In genomic region chr6:125008060-125008459, GRCm38 (mm10) we compare ENCODE assay signal across 9 mouse cellular contexts. TPM values are rescaled to one million over a fixed set of nuclear protein-coding genes. Genes with fewer than 3 reads are reported as not detected.
DNase-seq lines count a peak whose midpoint lies in the region; ATAC-seq and TF ChIP-seq lines count a peak whose summit lies in the region.
"Had no signal": no experiment of that assay in that cellular context is flagged by ENCODE, and none has a peak within 500 bp of the region (broad histone marks: within the 10 kb centered on the region; RNA-seq: fewer than 3 reads in every experiment).

No protein-coding gene starts in this region.

- H3K79me2 ChIP-seq in CH12.LX (replicated peaks; ENCODE audit: control insufficient read depth, extremely low read depth, insufficient read depth, poor library complexity, severe bottlenecking), result peaks cover 28% of the 10 kb centered on the region

- 36% methylated on average over 13 of the region's 13 CpGs for WGBS in heart, embryonic 11.5 days (ENCODE audit: insufficient replicate concordance)
- 47% methylated on average over 13 of the region's 13 CpGs for WGBS in forebrain, embryonic 14.5 days
- WGBS in liver, embryonic 15.5 days (ENCODE audit: insufficient replicate concordance), result 39% methylated on average over 13 of the region's 13 CpGs

- H3K4me1 ChIP-seq in heart, embryonic 11.5 days (ENCODE audit: control insufficient read depth, insufficient read depth, low read length), result peaks cover 14% of the 10 kb centered on the region
- peaks cover 0 to 45% of the 10 kb centered on the region in 2 experiments; a peak in 2 of 4 replicates for H3K4me1 ChIP-seq in CH12.LX (ENCODE audit: control insufficient read depth in 1 of 2, insufficient read depth in 2 of 2)
- peaks cover 21% of the 10 kb centered on the region for H3K4me1 ChIP-seq in forebrain, embryonic 14.5 days (ENCODE audit: control insufficient read depth, insufficient read depth, low read length)
- peaks cover 40% of the 10 kb centered on the region for H3K4me1 ChIP-seq in liver, embryonic 15.5 days (replicated peaks)

- dilution Hi-C loops in CH12.LX (cut with MboI; ENCODE audit: extremely low pct_ligation_motif_present, extremely low pct_unique_long_range_greater_than_20kb, low sequenced_read_pairs), result no loop called here

- peak overlapping the region; percentile 82 for H3K4me3 ChIP-seq in heart, embryonic 11.5 days (ENCODE audit: low read depth, low read length)
- peak overlapping the region; percentile 73 to 94 (median 79) for H3K4me3 ChIP-seq in CH12.LX (replicated peaks in 1 of 3; ENCODE audit: low read depth in 2 of 3, low read length in 2 of 3, poor library complexity in 1 of 3)
- peak overlapping the region; percentile 78 for H3K4me3 ChIP-seq in forebrain, embryonic 14.5 days (ENCODE audit: low read depth, low read length)
- H3K4me3 ChIP-seq in liver, embryonic 15.5 days (replicated peaks), result peak overlapping the region; percentile 97

- H3K27me3 ChIP-seq in heart, embryonic 11.5 days (ENCODE audit: control insufficient read depth, insufficient read depth, low read length), result no peaks in the 10 kb centered on the region; the same call in 1 of the 2 replicates
- peaks cover 1% of the 10 kb centered on the region for H3K27me3 ChIP-seq in CH12.LX (replicated peaks)
- H3K27me3 ChIP-seq in forebrain, embryonic 14.5 days (replicated peaks; ENCODE audit: control insufficient read depth, insufficient read depth, low read length), result no peaks in the 10 kb centered on the region
- H3K27me3 ChIP-seq in liver, embryonic 15.5 days, result peaks cover 18% of the 10 kb centered on the region
- H3K27me3 ChIP-seq: Patski had no signal

- H3K9ac ChIP-seq in heart, embryonic 11.5 days (ENCODE audit: low read depth, low read length), result peak overlapping the region; percentile 77
- peak overlapping the region; percentile 72 for H3K9ac ChIP-seq in CH12.LX (ENCODE audit: insufficient read depth, low read depth)
- peak overlapping the region; percentile 87 for H3K9ac ChIP-seq in forebrain, embryonic 14.5 days (ENCODE audit: low read length)
- peak overlapping the region; percentile 95 for H3K9ac ChIP-seq in liver, embryonic 15.5 days

- peak overlapping the region; percentile 99; the same call in 1 of the 2 replicates for H3K27ac ChIP-seq in heart, embryonic 11.5 days (ENCODE audit: low read depth, low read length)
- H3K27ac ChIP-seq in CH12.LX (ENCODE audit: insufficient read depth, low read depth), result no peak overlapping the region
- peak overlapping the region; percentile 98 for H3K27ac ChIP-seq in forebrain, embryonic 14.5 days (ENCODE audit: low read depth, low read length)
- H3K27ac ChIP-seq in liver, embryonic 15.5 days (replicated peaks), result peak overlapping the region; percentile 96; the same call in 1 of the 2 replicates

- in situ Hi-C loops in CH12.LX (cut with MboI; ENCODE audit: low pct_ligation_motif_present, low pct_unique_long_range_greater_than_20kb, low sequenced_read_pairs), result no loop called here

- TF ChIP-seq POLR2A in CH12.LX (IDR thresholded peaks at IDR 0.05; ENCODE audit: low read depth, low read length), result no peak

- intact Hi-C loops in left cerebral cortex, postnatal 10 days (cut with DNase I), result no loop called here

- H3K9me3 ChIP-seq in heart, embryonic 11.5 days (replicated peaks; ENCODE audit: control insufficient read depth, low read length), result no peaks in the 10 kb centered on the region
- no peaks in the 10 kb centered on the region for H3K9me3 ChIP-seq in CH12.LX (replicated peaks; ENCODE audit: low read length)
- H3K9me3 ChIP-seq in forebrain, embryonic 14.5 days (replicated peaks; ENCODE audit: control insufficient read depth, low read length), result no peaks in the 10 kb centered on the region
- H3K9me3 ChIP-seq in liver, embryonic 15.5 days (replicated peaks), result no peaks in the 10 kb centered on the region

- no peak for TF ChIP-seq RAD21 in CH12.LX (IDR thresholded peaks at IDR 0.05; ENCODE audit: low read depth, low read length)

- no peak for TF ChIP-seq CTCF in CH12.LX (conservative IDR thresholded peaks at IDR 0.05 in 1 of 2, IDR thresholded peaks at IDR 0.05 in 1 of 2; ENCODE audit: low read depth in 2 of 2, low read length in 2 of 2)

- no peak for TF ChIP-seq EP300 in CH12.LX (IDR thresholded peaks at IDR 0.05; ENCODE audit: low read length)

- peaks cover 7% of the 10 kb centered on the region; the same call in 1 of the 2 replicates for H3K36me3 ChIP-seq in heart, embryonic 11.5 days (ENCODE audit: control insufficient read depth, insufficient read depth, low read length)
- peaks cover 15 to 22% of the 10 kb centered on the region in 2 experiments for H3K36me3 ChIP-seq in CH12.LX (replicated peaks in 1 of 2; ENCODE audit: control insufficient read depth in 1 of 2, insufficient read depth in 1 of 2, low read length in 1 of 2)
- H3K36me3 ChIP-seq in forebrain, embryonic 14.5 days (ENCODE audit: control insufficient read depth, insufficient read depth, low read length), result peaks cover 20% of the 10 kb centered on the region
- peaks cover 22% of the 10 kb centered on the region for H3K36me3 ChIP-seq in liver, embryonic 15.5 days (replicated peaks)

- DNase-seq in heart, postnatal 4 days, result no peak
- peak; percentile 35 for DNase-seq in CH12.LX (ENCODE audit: extremely low read depth)
- DNase-seq in forebrain, embryonic 14.5 days (ENCODE audit: low spot score), result no peak
- DNase-seq in ovary, postnatal 14 days (ENCODE audit: low spot score), result no peak
- no peak for DNase-seq in left cerebral cortex, postnatal 10 days (ENCODE audit: extremely low spot score in 1 of 2, low spot score in 2 of 2)

- peak overlapping the region; percentile 82 for H3K4me2 ChIP-seq in heart, embryonic 11.5 days
- peak overlapping the region; percentile 71 for H3K4me2 ChIP-seq in CH12.LX (ENCODE audit: insufficient read depth, low read depth, poor library complexity, severe bottlenecking)
- H3K4me2 ChIP-seq in forebrain, embryonic 14.5 days (ENCODE audit: low read length), result peak overlapping the region; percentile 58
- H3K4me2 ChIP-seq in liver, embryonic 15.5 days, result peak overlapping the region; percentile 92

- ATAC-seq in heart, embryonic 11.5 days (replicated peaks; ENCODE audit: insufficient number of reproducible peaks, low FRiP score, low TSS enrichment), result no peak
- ATAC-seq in forebrain, embryonic 14.5 days, result no peak
- no peak for ATAC-seq in liver, embryonic 15.5 days (ENCODE audit: insufficient read depth)
- no peak for ATAC-seq in activated CD4-positive, CD25-positive, alpha-beta regulatory T cell, adult 4 months

RNA-seq across cellular contexts. Expression of gene Zfp384, which starts 0.9 kb away (rescaled TPM):
- polyA plus RNA-seq in heart, embryonic 11.5 days (2014; fragmentation: Nextera tagmentation; extraction: Ambion mirVana), result 7.1 and 9.9 TPM in 2 replicates
- 10 to 100 TPM; 28.5 to 30.7 TPM for total RNA-seq in heart, postnatal 4 days (2021)
- total RNA-seq in CH12.LX (2012; rRNA removed), result 14.0 and 14.5 TPM in 2 replicates
- total RNA-seq in CH12.LX (2014; rRNA removed), result 14.9 and 17.0 TPM in 2 replicates
- polyA plus RNA-seq in CH12.LX (2012; ENCODE audit: insufficient read length, low read depth), result 32.0 and 34.4 TPM in 2 replicates
- 8.4 and 9.8 TPM in 2 replicates for polyA plus RNA-seq in forebrain, embryonic 14.5 days (2014; fragmentation: Nextera tagmentation; extraction: Ambion mirVana)
- 4.1 and 4.7 TPM in 2 replicates for polyA plus RNA-seq in liver, embryonic 15.5 days (2015; fragmentation: Nextera tagmentation; extraction: Ambion mirVana)
- 10 to 100 TPM; 41.0 to 41.2 TPM for total RNA-seq in left cerebral cortex, postnatal 10 days (2021)
- 1 to 10 TPM; 4.3 to 5.2 TPM for polyA plus RNA-seq in activated CD4-positive, CD25-positive, alpha-beta regulatory T cell, adult 4 months (2017; shearing (Covaris generic))

RNA-seq across cellular contexts. Expression of gene Pianp, which starts 11.6 kb away (rescaled TPM):
- polyA plus RNA-seq in heart, embryonic 11.5 days (2014; fragmentation: Nextera tagmentation; extraction: Ambion mirVana), result 0.41 TPM in 1 of 2 replicates, not detected in the other
- total RNA-seq in heart, postnatal 4 days (2021), result 1 to 10 TPM in 1 of 2 experiments, under 1 TPM in 1; 0.69 to 1.5 TPM
- total RNA-seq in CH12.LX (2012; rRNA removed), result 0.08 TPM in 1 of 2 replicates, not detected in the other
- total RNA-seq in CH12.LX (2014; rRNA removed), result not detected in 2 replicates
- polyA plus RNA-seq in CH12.LX (2012; ENCODE audit: insufficient read length, low read depth), result not detected in 2 replicates
- 22.6 and 28.0 TPM in 2 replicates for polyA plus RNA-seq in forebrain, embryonic 14.5 days (2014; fragmentation: Nextera tagmentation; extraction: Ambion mirVana)
- polyA plus RNA-seq in liver, embryonic 15.5 days (2015; fragmentation: Nextera tagmentation; extraction: Ambion mirVana), result 0.07 TPM in 2 replicates
- total RNA-seq in left cerebral cortex, postnatal 10 days (2021), result 100 to 1,000 TPM; 116 TPM
- not detected for polyA plus RNA-seq in activated CD4-positive, CD25-positive, alpha-beta regulatory T cell, adult 4 months (2017; shearing (Covaris generic))

RNA-seq across cellular contexts. Expression of gene Ing4, which starts 31.5 kb away (rescaled TPM):
- 66.6 and 80.5 TPM in 2 replicates for polyA plus RNA-seq in heart, embryonic 11.5 days (2014; fragmentation: Nextera tagmentation; extraction: Ambion mirVana)
- 10 to 100 TPM; 40.8 to 43.6 TPM for total RNA-seq in heart, postnatal 4 days (2021)
- total RNA-seq in CH12.LX (2012; rRNA removed) (23.8 and 27.3 TPM in 2 replicates), CH12.LX (2014; rRNA removed) (31.3 and 32.2 TPM in 2 replicates)
- polyA plus RNA-seq in CH12.LX (2012; ENCODE audit: insufficient read length, low read depth), result 21.3 and 25.1 TPM in 2 replicates
- polyA plus RNA-seq in forebrain, embryonic 14.5 days (2014; fragmentation: Nextera tagmentation; extraction: Ambion mirVana), result 178 and 181 TPM in 2 replicates
- polyA plus RNA-seq in liver, embryonic 15.5 days (2015; fragmentation: Nextera tagmentation; extraction: Ambion mirVana), result 27.6 and 30.9 TPM in 2 replicates
- 10 to 100 TPM; 56.9 to 59.9 TPM for total RNA-seq in left cerebral cortex, postnatal 10 days (2021)
- polyA plus RNA-seq in activated CD4-positive, CD25-positive, alpha-beta regulatory T cell, adult 4 months (2017; shearing (Covaris generic)), result 10 to 100 TPM; 41.5 to 48.1 TPM

RNA-seq across cellular contexts. Expression of gene Acrbp, which starts 41.4 kb away (rescaled TPM):
- polyA plus RNA-seq in heart, embryonic 11.5 days (2014; fragmentation: Nextera tagmentation; extraction: Ambion mirVana), result 8.3 TPM in 2 replicates
- total RNA-seq in heart, postnatal 4 days (2021), result 1 to 10 TPM; 1.7 to 3.2 TPM
- total RNA-seq in CH12.LX (2012; rRNA removed) (3.1 and 3.3 TPM in 2 replicates), CH12.LX (2014; rRNA removed) (1.1 and 1.7 TPM in 2 replicates)
- polyA plus RNA-seq in CH12.LX (2012; ENCODE audit: insufficient read length, low read depth), result 4.0 and 4.9 TPM in 2 replicates
- polyA plus RNA-seq in forebrain, embryonic 14.5 days (2014; fragmentation: Nextera tagmentation; extraction: Ambion mirVana), result 10.2 and 14.8 TPM in 2 replicates
- 1.7 and 2.4 TPM in 2 replicates for polyA plus RNA-seq in liver, embryonic 15.5 days (2015; fragmentation: Nextera tagmentation; extraction: Ambion mirVana)
- total RNA-seq in left cerebral cortex, postnatal 10 days (2021), result 1 to 10 TPM; 8.0 to 8.7 TPM
- 1 to 10 TPM; 8.1 to 9.7 TPM for polyA plus RNA-seq in activated CD4-positive, CD25-positive, alpha-beta regulatory T cell, adult 4 months (2017; shearing (Covaris generic))

RNA-seq across cellular contexts. Expression of gene Cops7a, which starts 42.7 kb away (rescaled TPM):
- 134 and 142 TPM in 2 replicates for polyA plus RNA-seq in heart, embryonic 11.5 days (2014; fragmentation: Nextera tagmentation; extraction: Ambion mirVana)
- 100 to 1,000 TPM; 107 to 110 TPM for total RNA-seq in heart, postnatal 4 days (2021)
- total RNA-seq in CH12.LX (2012; rRNA removed), result 85.6 and 104 TPM in 2 replicates
- 62.8 and 73.2 TPM in 2 replicates for total RNA-seq in CH12.LX (2014; rRNA removed)
- 98.6 and 114 TPM in 2 replicates for polyA plus RNA-seq in CH12.LX (2012; ENCODE audit: insufficient read length, low read depth)
- polyA plus RNA-seq in forebrain, embryonic 14.5 days (2014; fragmentation: Nextera tagmentation; extraction: Ambion mirVana), result 96.5 and 105 TPM in 2 replicates
- polyA plus RNA-seq in liver, embryonic 15.5 days (2015; fragmentation: Nextera tagmentation; extraction: Ambion mirVana), result 52.4 and 55.1 TPM in 2 replicates
- total RNA-seq in left cerebral cortex, postnatal 10 days (2021), result 100 to 1,000 TPM; 115 to 116 TPM
- polyA plus RNA-seq in activated CD4-positive, CD25-positive, alpha-beta regulatory T cell, adult 4 months (2017; shearing (Covaris generic)), result 10 to 100 TPM; 45.9 to 51.2 TPM

Comparison
In these comparisons a context has a peak if more than half of its experiments do, and no peak if none do; other contexts are left out.
1. RNA of gene Pianp, which starts 11.6 kb away (polyA plus RNA-seq): 22.6 to 28.0 TPM in forebrain, embryonic 14.5 days; 0.41 TPM in heart, embryonic 11.5 days, not detected in activated CD4-positive, CD25-positive, alpha-beta regulatory T cell, adult 4 months, 0.07 TPM in liver, embryonic 15.5 days and not detected in CH12.LX; every median in the first group is over 10 times any median in the second.
2. Peak in every context shown above with its lines, with median percentiles within 50 percentile points of each other: H3K4me2 ChIP-seq, H3K4me3 ChIP-seq and H3K9ac ChIP-seq.